Mouse (Mus musculus): Measurements from ENCODE around the gene Btaf1. TPM values are rescaled to one million over a fixed set of nuclear protein-coding genes. Genes with fewer than 3 reads are reported as not detected.

Gene Btaf1
- total RNA-seq, 2 experiments from 2014 or later, result 20.6 to 23.1 TPM

DNA sequence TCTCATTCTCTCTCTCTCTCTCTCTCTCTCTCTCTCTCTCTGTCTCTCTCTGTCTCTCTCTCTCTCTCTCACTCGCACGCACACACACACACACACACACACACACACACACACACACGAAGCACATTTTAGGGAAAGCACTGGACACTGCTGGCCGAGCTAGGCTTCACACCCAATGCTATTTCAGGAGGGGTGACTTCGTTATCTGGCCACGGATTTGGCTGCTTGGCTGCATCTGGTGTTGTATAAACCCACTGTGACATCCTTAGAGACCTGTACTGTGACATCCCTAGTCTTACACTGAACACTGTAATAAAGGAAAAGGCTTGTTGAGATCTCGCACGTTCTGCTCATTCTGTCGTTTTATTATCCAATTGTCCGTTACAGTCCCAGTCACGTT is 95.1 kb downstream of the Btaf1 start:
- no peak for DNase-seq

DNA sequence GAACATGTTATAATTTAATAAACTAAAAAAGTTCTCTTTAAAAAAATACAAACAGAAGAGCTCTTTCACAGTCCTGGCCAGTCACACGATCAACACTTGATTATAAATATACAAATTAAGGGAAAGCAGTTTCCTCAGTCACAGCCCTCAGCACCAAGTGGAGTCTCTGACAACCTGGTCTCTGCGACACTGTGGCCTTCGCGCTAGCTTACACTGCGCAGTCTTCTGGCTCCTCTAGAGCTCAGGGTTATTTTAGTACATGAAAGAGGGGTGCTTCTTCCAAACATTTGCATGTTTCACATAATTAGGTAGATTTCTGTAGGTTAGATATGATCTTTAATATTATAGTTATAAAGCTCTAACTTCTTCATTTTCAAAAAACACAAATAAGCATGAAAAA is 96.3 kb downstream of the Btaf1 start:
- DNase-seq, result no peak

DNA sequence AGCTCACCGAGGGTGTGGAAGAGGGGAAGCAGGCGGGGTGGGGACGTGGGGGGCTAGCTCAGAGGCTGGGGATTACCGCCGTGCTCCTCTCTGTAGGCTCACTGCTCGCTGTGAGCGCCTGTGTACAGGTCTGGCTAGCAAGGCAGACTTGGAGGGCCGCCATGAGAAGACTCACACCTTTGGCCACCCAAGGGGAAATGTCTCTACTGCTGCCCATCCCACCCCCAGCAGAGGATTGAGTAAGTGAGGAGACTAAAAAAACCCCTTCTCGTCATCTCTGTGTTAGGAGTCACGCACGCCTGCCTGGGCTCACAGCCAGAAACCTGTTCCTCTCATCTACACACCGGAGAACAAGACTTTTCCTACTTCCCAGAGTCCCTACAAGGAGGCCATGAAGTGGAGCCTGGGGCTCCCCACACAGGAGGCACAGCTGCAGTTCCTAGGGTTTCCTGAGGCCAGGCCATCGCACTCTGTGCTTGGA is 100.0 kb downstream of the Btaf1 start:
- no peak for DNase-seq

DNA sequence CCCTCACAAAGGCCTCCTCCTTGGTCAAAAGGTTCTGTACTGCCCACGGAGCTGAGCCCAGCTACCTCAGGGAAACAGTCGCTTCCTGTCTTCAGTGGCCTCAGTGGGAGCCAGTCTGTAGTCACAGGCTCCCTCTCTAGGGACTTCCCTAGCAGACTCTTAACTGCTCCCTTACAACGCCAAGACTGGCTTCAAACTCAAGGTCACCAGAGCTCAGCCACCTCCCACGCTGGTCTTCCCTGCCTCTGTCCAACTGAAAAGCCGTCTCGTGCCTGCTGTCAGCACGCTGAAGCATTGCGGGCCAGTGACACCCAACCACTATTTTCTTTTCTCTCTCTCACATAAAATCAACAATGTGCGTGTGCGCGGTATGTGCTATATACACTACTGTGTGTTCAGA is 100.5 kb downstream of the Btaf1 start:
- DNase-seq, result peak; percentile 54

DNA sequence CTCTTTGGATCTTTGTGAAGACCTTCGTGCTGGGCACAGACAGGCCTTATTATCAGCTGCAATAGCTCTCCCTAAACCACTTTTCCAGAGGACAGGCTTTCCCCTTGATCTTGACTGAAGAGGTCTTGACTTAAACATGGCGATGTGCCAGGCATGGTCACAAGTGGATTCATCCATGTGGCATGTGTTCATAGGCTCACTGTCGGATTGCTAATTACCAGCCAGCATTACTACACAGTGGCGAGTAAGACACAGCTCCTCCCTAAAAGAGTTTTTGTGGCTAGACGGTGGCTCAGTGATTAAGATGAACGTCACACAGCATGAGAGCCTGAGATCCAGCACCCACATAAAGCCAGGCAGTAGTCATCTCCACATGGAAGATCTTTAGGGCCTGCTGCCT is 103.9 kb downstream of the Btaf1 start:
- DNase-seq, result no peak

DNA sequence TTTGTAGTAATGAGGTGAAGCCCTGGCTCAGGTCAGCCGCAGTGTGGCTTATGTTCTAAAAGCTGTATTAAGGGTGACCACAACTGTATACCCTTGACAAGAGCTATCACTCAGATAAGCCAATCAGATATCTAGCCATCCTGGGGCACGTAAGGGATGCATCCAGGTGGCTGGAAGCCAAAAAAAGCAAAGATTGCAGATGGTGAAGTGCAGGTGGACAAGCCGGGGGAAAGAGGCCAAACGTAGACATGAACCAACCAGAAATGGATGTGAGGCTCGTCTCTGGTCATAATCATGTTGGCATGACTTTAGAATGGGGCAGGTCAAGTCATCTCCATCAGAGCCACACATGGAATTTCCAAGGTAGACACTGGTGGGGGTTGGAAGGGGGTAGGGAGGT is 105.6 kb downstream of the Btaf1 start:
- no peak for DNase-seq

DNA sequence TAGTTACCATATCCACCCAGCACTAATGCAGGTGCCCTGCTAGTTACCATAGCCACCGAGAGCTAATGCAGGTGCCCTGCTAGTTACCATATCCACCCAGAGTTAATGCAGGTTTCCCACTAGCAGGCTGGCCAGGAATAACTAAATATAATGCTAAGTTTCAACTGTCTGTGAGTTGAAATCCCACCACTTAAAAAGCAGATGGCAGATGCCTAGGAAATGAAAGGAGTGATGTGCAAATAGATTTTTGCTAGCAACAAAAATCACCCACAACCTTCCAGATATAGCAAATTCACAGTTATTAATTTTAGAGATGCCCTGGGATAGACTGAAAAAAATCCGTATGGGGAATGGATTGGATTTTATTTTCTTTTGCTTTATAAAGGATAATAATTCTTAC is 106.5 kb downstream of the Btaf1 start:
- no peak for DNase-seq

DNA sequence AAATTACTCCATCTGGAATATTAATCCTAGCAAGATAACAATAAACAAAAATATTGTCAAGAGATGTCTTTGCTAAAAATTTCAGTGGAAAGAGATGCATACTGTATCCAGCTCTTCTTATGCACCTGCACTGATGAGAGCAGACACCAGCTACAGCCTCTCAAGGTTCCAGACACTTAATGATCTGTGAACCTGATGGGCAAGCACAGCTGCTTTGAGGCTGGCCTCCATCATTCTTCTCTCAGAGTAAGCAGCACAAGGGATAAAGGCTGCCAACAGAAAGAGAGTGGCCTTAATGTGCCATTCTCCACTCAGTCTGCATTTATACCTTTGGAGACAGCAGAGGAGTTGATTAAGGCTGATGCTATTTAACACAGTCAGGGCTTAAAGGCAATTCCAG is 115.0 kb downstream of the Btaf1 start:
- DNase-seq, result no peak

DNA sequence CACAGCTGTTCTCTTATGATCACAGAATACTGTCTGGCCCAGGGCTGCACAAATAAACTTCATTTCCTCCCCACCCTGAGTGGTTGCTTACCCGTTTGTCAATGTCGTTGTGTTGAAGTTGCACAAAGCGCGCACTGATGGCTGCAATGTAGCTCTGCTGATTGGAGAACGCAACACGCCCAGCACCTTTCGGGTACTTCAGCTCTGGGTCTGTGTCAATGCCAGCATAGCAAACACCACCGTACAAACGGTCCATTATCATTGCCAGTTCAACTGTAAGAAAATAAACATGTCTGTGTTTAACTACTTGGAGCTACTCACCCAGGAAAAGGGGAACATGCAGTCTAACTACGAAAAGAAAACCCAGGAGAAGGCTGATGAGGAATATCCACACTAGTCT is 118.6 kb downstream of the Btaf1 start:
- no peak for DNase-seq

DNA sequence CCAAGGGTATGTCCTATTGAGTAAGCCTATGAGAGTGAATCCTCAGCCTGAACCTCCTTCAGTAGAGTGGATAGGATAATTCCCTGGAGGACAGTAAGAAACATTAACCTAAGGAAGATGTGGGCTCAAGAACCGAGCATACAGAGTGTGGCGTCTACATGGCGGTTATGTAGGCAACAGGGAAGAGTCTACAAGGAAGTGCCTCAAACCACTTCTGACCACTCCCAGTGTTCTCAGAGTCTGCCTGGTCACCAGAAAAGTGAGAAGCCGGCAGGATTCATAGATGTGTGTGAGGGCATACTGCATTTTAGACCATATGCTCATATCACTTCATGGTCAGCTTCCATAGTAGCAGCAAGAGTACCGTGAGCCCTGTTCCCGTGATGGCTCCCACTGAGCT is 122.6 kb downstream of the Btaf1 start:
- DNase-seq, result no peak

DNA sequence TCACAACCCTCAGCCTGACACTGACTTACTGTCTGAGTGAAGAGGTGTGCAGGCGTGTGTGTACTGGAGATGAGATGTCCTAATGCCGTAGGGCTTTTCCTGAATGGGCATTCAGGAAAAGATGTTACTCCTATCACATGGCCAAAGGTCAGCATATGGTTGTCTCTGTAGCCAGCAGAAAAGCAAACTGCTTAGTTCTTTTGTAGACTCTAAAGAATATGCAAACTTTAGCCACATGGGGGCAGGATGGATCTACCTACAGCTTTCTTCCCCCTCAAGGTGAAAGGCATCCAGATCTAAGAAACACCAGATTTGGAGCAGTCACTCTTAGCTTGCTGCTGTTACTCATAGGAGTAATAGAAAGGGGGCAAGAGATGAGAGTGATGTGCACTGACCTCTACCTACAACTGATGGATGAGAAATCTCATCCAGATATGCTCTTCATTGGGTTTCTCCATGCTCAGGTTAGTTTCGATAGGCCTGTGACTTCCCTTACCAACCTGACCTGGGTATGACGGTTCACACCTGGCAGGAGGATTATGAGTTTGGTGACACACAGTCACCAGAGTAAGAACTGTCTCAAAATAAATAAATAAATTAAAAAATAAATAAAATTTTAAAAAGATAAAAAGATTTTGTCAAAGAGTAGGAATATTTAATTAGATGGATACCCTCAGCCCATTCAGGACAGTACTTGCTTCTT is 124.9 kb downstream of the Btaf1 start:
- DNase-seq, result peak; percentile 72

DNA sequence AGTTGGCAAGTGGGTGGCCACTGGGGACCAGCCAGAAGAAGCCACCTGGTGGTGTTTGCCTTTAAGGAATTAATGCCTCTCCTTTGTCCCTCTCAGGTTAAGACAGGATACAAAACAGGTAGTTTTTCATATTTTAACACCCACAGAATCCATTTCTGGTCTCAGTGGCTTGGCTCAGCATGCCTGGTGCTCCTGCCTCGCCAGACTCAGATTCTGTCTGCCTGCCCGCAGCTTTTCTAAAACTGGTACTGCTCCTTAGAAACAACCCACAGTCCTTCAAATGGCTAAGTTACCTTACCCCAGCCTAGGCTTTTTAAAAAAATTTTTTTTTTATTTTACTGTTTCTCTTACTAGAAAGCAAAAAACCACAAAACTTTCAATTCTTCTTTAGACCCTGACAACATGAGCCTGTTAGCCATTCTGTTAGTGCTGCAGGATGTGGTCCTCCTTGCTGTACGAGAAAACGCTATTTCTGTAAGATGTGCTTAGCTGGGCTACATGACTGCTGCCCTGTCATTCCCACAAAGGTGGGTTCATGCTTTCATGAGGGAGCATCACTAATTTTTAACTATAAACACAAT is 130.2 kb downstream of the Btaf1 start:
- no peak for DNase-seq

DNA sequence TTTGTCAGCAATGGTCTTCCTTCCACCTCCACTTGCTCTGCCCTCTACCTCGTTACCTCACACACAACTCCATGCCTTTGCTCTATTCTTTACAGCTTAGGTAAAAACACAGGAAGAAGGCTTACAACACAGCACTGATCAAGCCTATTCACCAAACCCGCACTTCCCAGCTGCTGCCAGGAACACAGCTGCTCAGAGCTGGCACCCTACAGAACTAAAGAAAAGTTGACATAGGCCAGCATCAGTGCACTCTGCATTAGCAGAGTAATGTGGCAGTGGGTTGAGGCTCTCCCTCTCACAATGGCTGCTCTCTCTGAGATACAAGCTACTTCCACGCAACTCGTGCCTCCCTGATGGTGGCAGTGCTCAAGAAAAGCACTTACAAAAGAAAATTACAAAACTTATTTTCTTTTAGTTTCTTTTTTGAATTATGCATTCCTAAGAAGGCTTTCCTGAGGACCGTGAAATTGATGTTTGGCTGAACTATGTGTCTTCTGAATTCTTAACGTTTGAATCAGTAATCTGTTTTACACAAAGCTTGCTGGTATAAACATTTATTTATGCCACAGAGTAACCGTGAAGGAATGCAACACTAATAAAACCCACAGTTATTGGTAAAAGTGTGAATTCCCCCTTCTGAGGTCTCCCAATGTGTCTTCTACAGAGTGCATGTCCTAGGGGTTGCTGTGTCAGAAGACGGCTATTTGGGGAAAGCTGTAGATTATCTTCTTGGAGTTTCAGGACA is 131.5 kb downstream of the Btaf1 start:
- no peak for DNase-seq

DNA sequence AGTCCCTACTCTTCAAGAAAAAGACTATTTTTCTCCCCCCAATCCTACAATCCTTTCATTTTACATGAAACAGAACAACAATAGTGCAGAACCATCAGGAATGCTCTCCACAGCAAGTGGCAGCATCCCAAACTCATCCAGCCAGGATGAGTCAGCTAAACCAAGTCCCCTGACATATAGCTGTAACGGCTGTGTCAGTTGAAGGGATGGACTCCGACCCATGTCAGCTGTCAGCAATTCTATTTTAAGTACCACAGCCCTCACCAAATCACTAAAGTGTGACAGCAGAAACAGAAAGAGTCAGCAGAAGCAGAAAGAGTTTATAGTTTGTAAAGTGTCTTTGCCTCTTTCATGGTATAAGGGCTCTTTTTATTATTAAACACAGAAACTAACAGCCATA is 133.7 kb downstream of the Btaf1 start:
- DNase-seq, result no peak

DNA sequence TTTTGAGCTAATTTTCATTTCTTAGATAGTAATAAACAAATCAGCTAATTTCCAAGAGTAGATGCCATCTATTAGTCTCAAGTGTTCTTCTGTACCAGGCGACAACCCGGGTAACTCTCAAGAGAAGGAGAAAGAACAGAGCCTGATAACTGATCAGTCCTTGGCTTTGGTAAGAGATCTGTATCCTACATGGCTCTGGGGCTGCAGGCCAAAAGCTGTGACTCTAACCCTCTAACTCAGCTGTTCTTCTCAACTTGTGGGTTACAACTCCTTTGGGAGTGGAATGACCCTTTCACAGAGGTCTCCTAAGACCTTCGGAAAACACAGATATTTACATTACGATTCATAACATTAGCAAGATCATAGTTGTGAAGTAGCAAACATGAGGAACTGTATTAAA is 134.2 kb downstream of the Btaf1 start:
- no peak for DNase-seq

Other genes starting within 250 kb of the Btaf1 start
- gene Ppp1r3c, start 189.4 kb upstream of the Btaf1 start, total RNA-seq (2021), result 10 to 100 TPM; 44.4 to 47.5 TPM
- gene Tnks2, start 91.8 kb upstream of the Btaf1 start, total RNA-seq (2021), result 100 to 1,000 TPM; 119 to 140 TPM
- gene Fgfbp3, start 6.5 kb upstream of the Btaf1 start, total RNA-seq (2021), result 1 to 10 TPM; 3.3 to 4.0 TPM